Mouse (Mus musculus): Measurements from ENCODE around the gene Dguok. TPM values are rescaled to one million over a fixed set of nuclear protein-coding genes. Genes with fewer than 3 reads are reported as not detected.

The Dguok gene
- polyA plus RNA-seq, 1 experiment = 50.0 TPM

DNA sequence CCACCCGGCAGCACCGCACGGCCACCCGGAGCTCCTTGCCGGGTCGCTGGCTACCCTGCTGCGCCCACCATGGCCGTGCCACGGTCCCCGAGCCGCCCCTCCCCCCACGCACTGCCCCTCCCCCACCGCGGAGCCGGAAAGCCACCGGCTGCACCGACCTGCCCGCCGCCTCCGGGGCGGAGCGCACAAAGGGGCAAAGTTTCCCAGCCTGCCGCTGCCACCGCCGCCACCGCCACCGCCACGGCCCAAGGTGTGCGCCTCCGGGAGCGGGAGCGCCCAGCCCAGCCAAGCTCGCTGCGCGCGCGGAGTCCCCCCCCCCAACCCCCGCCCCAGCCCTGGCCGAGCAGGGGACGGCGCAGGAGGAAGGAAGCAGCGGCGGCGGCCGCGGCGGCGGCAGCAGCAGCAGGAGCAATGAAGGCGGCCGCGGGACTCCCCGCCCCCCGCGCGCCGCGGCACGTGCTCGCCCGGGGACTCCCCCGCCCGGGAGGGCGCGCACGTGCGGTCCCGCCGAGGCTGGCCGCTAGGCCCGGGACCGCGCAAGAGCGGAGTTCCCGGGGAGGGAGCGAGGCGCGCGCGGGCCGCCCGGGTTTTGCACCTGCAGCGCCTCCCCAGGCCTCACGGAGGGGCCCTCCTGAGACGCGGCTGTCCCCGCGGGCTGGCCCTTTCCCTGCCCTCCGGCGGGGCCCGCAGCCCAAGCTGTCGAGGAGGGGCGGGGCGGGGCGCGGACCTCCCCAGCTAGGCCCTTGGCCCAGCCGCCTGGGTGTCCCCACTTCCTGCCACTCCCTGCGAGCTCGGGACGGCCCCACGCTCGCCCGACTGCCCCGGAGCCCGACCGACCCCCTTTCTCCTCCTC lies 50.4 kb downstream of the Dguok start:
- DNase-seq = peak; percentile 86
- TF ChIP-seq POLR2A (IDR thresholded peaks at IDR 0.05; ENCODE audit: low read depth, low read length) (no peak), CTCF (conservative IDR thresholded peaks at IDR 0.05; ENCODE audit: insufficient read depth, insufficient read length, low read depth, low read length) (no peak)
- Histone ChIP-seq H3K4me1 (ENCODE audit: control insufficient read depth, insufficient read depth, low read length) (peaks cover 15% of the 10 kb centered on the region), H3K27me3 (replicated peaks; ENCODE audit: control insufficient read depth, insufficient read depth, low read length) (no peaks in the 10 kb centered on the region), H3K4me3 (ENCODE audit: insufficient read depth, low read depth, low read length) (peak overlapping the region; percentile 84), H3K36me3 (ENCODE audit: control insufficient read depth, insufficient read depth, low read length) (no peaks in the 10 kb centered on the region), H3K27ac (ENCODE audit: insufficient read depth, low read depth, low read length) (peak overlapping the region; percentile 93)
- WGBS = under 1% methylated on average over 102 of the region's 105 CpGs

DNA sequence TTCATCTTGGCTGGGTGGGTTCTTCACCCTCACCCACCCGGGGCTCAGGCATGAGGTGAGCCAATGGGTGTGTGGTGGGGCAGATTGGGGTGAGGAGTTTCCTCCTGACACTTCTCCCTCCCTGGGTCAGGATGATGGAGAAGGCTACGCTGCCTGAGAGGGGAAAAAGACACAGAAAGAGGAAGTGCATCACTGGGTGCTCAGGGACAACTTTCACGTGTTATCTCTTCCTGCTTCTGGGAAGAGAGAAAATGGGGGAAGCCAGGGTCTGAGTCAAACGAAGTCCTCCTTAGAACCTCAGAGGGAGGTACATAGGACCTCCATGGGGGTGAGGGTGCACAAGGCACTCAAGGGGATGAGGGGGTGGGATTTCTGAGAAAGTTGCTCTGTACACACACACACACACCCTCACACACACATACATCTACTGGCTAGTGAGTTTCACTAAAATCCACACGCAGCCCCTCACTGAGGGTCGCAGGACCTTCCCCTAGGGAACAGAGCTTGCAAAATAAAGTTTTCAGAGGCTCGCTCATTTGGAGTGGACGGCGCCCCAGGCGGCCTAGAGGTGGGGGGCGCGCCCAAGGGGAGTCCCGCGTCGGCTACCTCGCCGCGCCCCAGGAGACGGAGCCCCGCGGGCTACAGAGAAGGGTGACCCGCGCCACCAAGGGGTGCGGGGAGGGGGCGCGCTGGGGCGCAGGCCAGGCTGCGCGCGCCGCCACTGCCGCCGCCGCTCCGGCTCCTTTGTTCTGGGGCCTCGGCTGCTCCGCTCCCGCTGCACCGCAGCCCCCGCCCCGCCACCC lies 51.2 kb downstream of the Dguok start:
- Histone ChIP-seq H3K4me3 (ENCODE audit: insufficient read depth, low read depth, low read length) (peak overlapping the region; percentile 84), H3K27ac (ENCODE audit: insufficient read depth, low read depth, low read length) (peak overlapping the region; percentile 62), H3K27me3 (replicated peaks; ENCODE audit: control insufficient read depth, insufficient read depth, low read length) (no peaks in the 10 kb centered on the region), H3K36me3 (ENCODE audit: control insufficient read depth, insufficient read depth, low read length) (no peaks in the 10 kb centered on the region), H3K4me1 (ENCODE audit: control insufficient read depth, insufficient read depth, low read length) (peaks cover 21% of the 10 kb centered on the region)
- TF ChIP-seq CTCF (conservative IDR thresholded peaks at IDR 0.05; ENCODE audit: insufficient read depth, insufficient read length, low read depth, low read length) (no peak), POLR2A (IDR thresholded peaks at IDR 0.05; ENCODE audit: low read depth, low read length) (no peak)
- WGBS = 2% methylated on average over 37 of the region's 41 CpGs
- no peak for DNase-seq

DNA sequence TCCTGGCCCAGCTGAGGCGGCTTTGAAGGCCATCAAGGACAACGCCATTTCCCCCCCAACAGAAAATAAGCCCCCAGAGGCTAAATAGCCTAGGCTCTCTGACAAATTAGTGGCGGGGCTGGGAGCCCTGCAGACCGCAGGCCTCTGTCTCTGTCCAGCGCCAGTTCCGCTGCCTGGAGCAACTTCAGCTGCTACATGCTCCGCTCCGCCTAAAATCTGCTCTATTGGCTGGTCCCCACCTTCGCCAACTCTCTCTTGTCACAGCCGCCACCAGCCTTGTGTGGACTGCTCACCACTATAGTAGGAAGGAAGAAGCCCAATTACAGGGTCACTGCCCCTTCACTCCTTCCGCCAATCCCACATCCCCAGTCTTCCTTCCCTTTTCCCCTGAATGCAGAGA lies 53.1 kb downstream of the Dguok start:
- H3K4me3 ChIP-seq (ENCODE audit: insufficient read depth, low read depth, low read length) = no peak overlapping the region
- 68% methylated on average over 11 of the region's 11 CpGs for WGBS
- no peak for DNase-seq

DNA sequence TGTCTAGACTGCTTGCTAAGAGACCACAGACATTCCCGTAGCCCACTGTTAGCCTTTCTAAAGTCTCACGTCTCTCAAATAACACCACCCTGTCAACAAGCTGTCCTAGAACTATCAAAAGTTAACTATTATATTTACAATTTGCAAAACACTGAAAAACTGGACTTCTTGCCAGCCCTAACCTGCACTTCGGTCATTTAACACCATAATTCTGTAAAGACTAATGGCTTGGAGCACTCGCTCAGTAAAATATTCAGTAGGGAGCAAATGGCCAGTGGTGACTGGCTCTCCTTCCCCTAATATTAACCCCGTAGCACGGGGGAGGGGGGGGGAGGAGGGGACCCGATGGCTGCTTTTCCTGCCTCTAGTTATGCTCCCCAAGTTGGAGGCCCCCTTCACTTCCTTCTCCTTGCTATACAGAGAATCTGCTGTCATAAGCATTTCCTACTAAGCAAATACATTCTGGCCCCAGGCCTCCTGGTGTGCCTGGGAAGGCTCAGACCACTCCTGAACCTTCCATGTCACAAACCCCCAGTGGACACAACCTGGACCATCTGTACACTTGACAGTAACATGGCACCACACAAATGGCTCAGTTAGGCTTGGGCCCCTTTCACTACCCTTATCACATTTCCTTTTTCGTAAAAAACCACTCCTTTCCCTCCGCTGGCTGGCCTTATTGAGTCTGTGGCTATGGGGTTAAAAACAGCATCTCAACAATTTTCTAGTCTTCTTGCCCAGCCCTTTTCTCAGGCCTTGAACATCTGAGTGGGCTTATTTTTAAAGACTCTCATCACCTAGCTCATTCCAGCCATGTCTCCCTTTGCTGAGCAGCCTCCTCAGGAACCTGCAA lies 56.1 kb downstream of the Dguok start:
- 34% methylated on average over 9 of the region's 9 CpGs for WGBS
- Histone ChIP-seq H3K36me3 (ENCODE audit: control insufficient read depth, insufficient read depth, low read length) (no peaks in the 10 kb centered on the region), H3K27ac (ENCODE audit: insufficient read depth, low read depth, low read length) (no peak overlapping the region), H3K27me3 (replicated peaks; ENCODE audit: control insufficient read depth, insufficient read depth, low read length) (no peaks in the 10 kb centered on the region), H3K4me3 (ENCODE audit: insufficient read depth, low read depth, low read length) (no peak overlapping the region), H3K4me1 (ENCODE audit: control insufficient read depth, insufficient read depth, low read length) (peaks cover 43% of the 10 kb centered on the region)
- TF ChIP-seq CTCF (conservative IDR thresholded peaks at IDR 0.05; ENCODE audit: insufficient read depth, insufficient read length, low read depth, low read length) (no peak), POLR2A (IDR thresholded peaks at IDR 0.05; ENCODE audit: low read depth, low read length) (no peak)
- DNase-seq = peak; percentile 51

More for the DNA sequence above, 53.1 kb downstream of the Dguok start:
- Histone ChIP-seq H3K27ac (ENCODE audit: insufficient read depth, low read depth, low read length) (no peak overlapping the region), H3K27me3 (replicated peaks; ENCODE audit: control insufficient read depth, insufficient read depth, low read length) (no peaks in the 10 kb centered on the region), H3K4me1 (ENCODE audit: control insufficient read depth, insufficient read depth, low read length) (peaks cover 33% of the 10 kb centered on the region), H3K36me3 (ENCODE audit: control insufficient read depth, insufficient read depth, low read length) (no peaks in the 10 kb centered on the region)
- TF ChIP-seq POLR2A (IDR thresholded peaks at IDR 0.05; ENCODE audit: low read depth, low read length) (no peak), CTCF (conservative IDR thresholded peaks at IDR 0.05; ENCODE audit: insufficient read depth, insufficient read length, low read depth, low read length) (no peak)

DNA sequence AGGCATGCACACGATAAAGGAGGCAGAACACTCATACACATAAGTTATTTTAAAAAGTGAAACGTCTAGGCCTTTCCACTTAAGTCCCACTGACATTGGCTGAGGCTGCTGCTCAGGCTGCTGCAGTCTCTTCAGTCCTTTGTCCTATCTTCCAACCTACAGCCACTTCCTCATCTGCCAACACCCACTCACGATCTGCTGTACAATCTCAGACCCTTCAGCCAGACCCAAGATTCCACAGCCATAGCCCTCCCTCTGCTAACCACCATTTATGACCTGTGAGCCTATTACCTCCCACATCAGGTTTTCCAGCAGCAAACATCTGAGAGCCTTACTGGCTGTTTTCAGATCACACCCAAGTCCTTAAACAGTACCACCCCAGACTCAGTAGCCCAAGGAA lies 57.3 kb downstream of the Dguok start:
- Histone ChIP-seq H3K36me3 (ENCODE audit: control insufficient read depth, insufficient read depth, low read length) (no peaks in the 10 kb centered on the region), H3K27me3 (replicated peaks; ENCODE audit: control insufficient read depth, insufficient read depth, low read length) (no peaks in the 10 kb centered on the region), H3K27ac (ENCODE audit: insufficient read depth, low read depth, low read length) (no peak overlapping the region), H3K4me3 (ENCODE audit: insufficient read depth, low read depth, low read length) (no peak overlapping the region), H3K4me1 (ENCODE audit: control insufficient read depth, insufficient read depth, low read length) (peaks cover 50% of the 10 kb centered on the region)
- 43% methylated on average over 3 of the region's 3 CpGs for WGBS
- no peak for TF ChIP-seq POLR2A (IDR thresholded peaks at IDR 0.05; ENCODE audit: low read depth, low read length)
- DNase-seq = no peak

DNA sequence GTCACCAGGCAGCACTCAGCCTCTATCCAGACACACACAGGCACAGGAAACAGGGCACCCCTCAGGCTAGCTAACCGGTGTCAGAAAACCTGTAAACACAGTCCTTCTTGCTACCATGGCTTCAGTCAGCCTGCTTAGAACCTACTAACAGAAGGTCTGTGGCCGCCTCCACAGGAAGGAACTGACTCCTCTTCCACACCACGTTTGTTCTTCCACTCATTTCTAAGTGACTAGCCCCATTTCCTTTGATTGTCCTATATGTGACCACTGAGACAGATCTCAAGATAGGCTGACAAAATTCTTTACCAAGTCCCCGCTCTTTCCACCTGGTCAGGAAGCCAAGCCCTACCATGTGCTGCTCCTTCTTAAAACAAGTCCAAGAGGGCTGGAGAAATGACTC lies 57.9 kb downstream of the Dguok start:
- 71% methylated on average over 4 of the region's 4 CpGs for WGBS
- TF ChIP-seq CTCF (conservative IDR thresholded peaks at IDR 0.05; ENCODE audit: insufficient read depth, insufficient read length, low read depth, low read length) (no peak), POLR2A (IDR thresholded peaks at IDR 0.05; ENCODE audit: low read depth, low read length) (no peak)
- no peak for DNase-seq
- H3K4me3 ChIP-seq (ENCODE audit: insufficient read depth, low read depth, low read length) = no peak overlapping the region
- H3K27me3 ChIP-seq (replicated peaks; ENCODE audit: control insufficient read depth, insufficient read depth, low read length) = no peaks in the 10 kb centered on the region
- no peak overlapping the region for H3K27ac ChIP-seq (ENCODE audit: insufficient read depth, low read depth, low read length)
- no peaks in the 10 kb centered on the region for H3K36me3 ChIP-seq (ENCODE audit: control insufficient read depth, insufficient read depth, low read length)
- peaks cover 52% of the 10 kb centered on the region for H3K4me1 ChIP-seq (ENCODE audit: control insufficient read depth, insufficient read depth, low read length)

Measured in kidney, adult 2 months (tissue).